Mouse (Mus musculus) liver, embryonic 13.5 days (tissue): ENCODE results near the gene Nobox. TPM values are rescaled to one million over a fixed set of nuclear protein-coding genes. Genes with fewer than 3 reads are reported as not detected.

Experiments
- ATAC-seq: fragments of 200-750 bp; cut with Nextera tagmentation; 2 replicates; pipeline ENCODE4 v1.8.0; 2017; ENCODE audit warnings: low read depth, mild to moderate bottlenecking, moderate number of reproducible peaks, moderate library complexity
- DNase-seq: peaks from one replicate; pipeline ENCODE4 v3.0.0; 2022
- H3K27ac ChIP-seq: fragments of 300-500 bp; sonication (generic); 2 replicates; pipeline ENCODE4 v1.5.1; 2015; ENCODE audit warnings: moderate library complexity, mild to moderate bottlenecking, inconsistent platforms
- H3K27me3 ChIP-seq: fragments of 300-500 bp; sonication (generic); 2 replicates; pipeline ENCODE4 v1.6.1; 2015; ENCODE audit warnings: mild to moderate bottlenecking, inconsistent platforms
- H3K36me3 ChIP-seq: fragments of 300-500 bp; sonication (generic); 2 replicates; pipeline ENCODE4 v1.6.1; 2015; ENCODE audit warnings: mild to moderate bottlenecking, inconsistent platforms
- H3K4me1 ChIP-seq: fragments of 300-500 bp; sonication (generic); replicated peaks from 2 replicates; pipeline ENCODE4 v1.6.1; 2015; ENCODE audit warnings: inconsistent platforms
- H3K4me2 ChIP-seq: fragments of 300-500 bp; sonication (generic); 2 replicates; pipeline ENCODE4 v1.6.1; 2015; ENCODE audit warnings: inconsistent platforms, mild to moderate bottlenecking, moderate library complexity
- H3K4me3 ChIP-seq: fragments of 300-500 bp; sonication (generic); replicated peaks from 2 replicates; pipeline ENCODE4 v1.5.1; 2015; ENCODE audit warnings: mild to moderate bottlenecking, inconsistent platforms
- H3K9ac ChIP-seq: fragments of 300-500 bp; sonication (generic); 2 replicates; pipeline ENCODE4 v1.6.1; 2015; ENCODE audit warnings: mild to moderate bottlenecking, inconsistent platforms
- H3K9me3 ChIP-seq: fragments of 300-500 bp; sonication (generic); replicated peaks from 2 replicates; pipeline ENCODE4 v1.6.1; 2016; ENCODE audit warnings: inconsistent platforms
- WGBS: fragments of 180-500 bp; shearing (Covaris S2); methylation state at CpG from one replicate; pipeline ENCODE4 v1.1.7; 2015; ENCODE audit not compliant: insufficient replicate concordance; 5-methylcytosine and 5-hydroxymethylcytosine counted together
- polyA plus RNA-seq: library from polyadenylated mRNA; unstranded; fragments of >200 nt; fragmentation: Nextera tagmentation; extraction: Ambion mirVana; gene quantifications from 2 replicates; pipeline ENCODE4 v1.2.1, GENCODE M21; 2015

Gene Nobox
- polyA plus RNA-seq, 1 experiment from 2014 or later, result not detected

- no peaks in the 10 kb centered on the region for H3K9me3 ChIP-seq
- no peaks in the 10 kb centered on the region for H3K36me3 ChIP-seq
- ATAC-seq (no peak), DNase-seq (no peak)
- H3K27ac ChIP-seq, result no peak overlapping the region
- H3K4me3 ChIP-seq, result no peak overlapping the region
- H3K9ac ChIP-seq, result no peak overlapping the region
- WGBS, result 69% methylated on average over 4 of the region's 4 CpGs
- no peaks in the 10 kb centered on the region for H3K27me3 ChIP-seq
- no peak overlapping the region for H3K4me2 ChIP-seq
- no peaks in the 10 kb centered on the region for H3K4me1 ChIP-seq
These were observed 35.2 kb downstream of the Nobox start for GRCm38 (mm10) chr6:43274123-43274522.

- H3K36me3 ChIP-seq, result no peaks in the 10 kb centered on the region
- no peak overlapping the region for H3K4me3 ChIP-seq
- H3K9ac ChIP-seq, result no peak overlapping the region
- DNase-seq (no peak), ATAC-seq (no peak)
- H3K27me3 ChIP-seq, result no peaks in the 10 kb centered on the region
- H3K9me3 ChIP-seq, result no peaks in the 10 kb centered on the region
- no peak overlapping the region for H3K4me2 ChIP-seq
- H3K4me1 ChIP-seq, result no peaks in the 10 kb centered on the region
- no peak overlapping the region for H3K27ac ChIP-seq
These were observed 36.8 kb downstream of the Nobox start for GRCm38 (mm10) chr6:43272597-43272996.

- H3K9ac ChIP-seq, result peak overlapping the region; percentile 58; the same call in 1 of the 2 replicates
- no peak for DNase-seq
These were observed 43.0 kb downstream of the Nobox start for GRCm38 (mm10) chr6:43266356-43266755.

GRCm38 (mm10) chr6:43265363-43266041 is 43.9 kb downstream of the Nobox start, which contains the start of gene Arhgef5:
Gene Arhgef5, plus strand, starts transcription at chr6:43265582.
- ATAC-seq (peak; percentile 72), DNase-seq (peak; percentile 7)
- Histone ChIP-seq H3K4me1 (peaks cover 7% of the 10 kb centered on the region), H3K9ac (peak within 1 kb of the TSS; percentile 58), H3K4me3 (peak within 1 kb of the TSS; percentile 59), H3K36me3 (no peaks in the 10 kb centered on the region), H3K27ac (no peak within 1 kb of the TSS), H3K27me3 (peaks cover 28% of the 10 kb centered on the region), H3K4me2 (peak within 1 kb of the TSS; percentile 63), H3K9me3 (no peaks in the 10 kb centered on the region)
- WGBS, result 2% methylated on average over 33 of the region's 48 CpGs

More at GRCm38 (mm10) chr6:43266356-43266755, 43.0 kb downstream of the Nobox start:
- Histone ChIP-seq H3K27ac (no peak overlapping the region), H3K4me2 (peak overlapping the region; percentile 63), H3K27me3 (peaks cover 28% of the 10 kb centered on the region), H3K9me3 (no peaks in the 10 kb centered on the region), H3K4me1 (peaks cover 7% of the 10 kb centered on the region), H3K4me3 (peak overlapping the region; percentile 59), H3K36me3 (no peaks in the 10 kb centered on the region)
- WGBS, result 1% methylated on average over 8 of the region's 8 CpGs
- ATAC-seq, result peak; percentile 68

- WGBS, result 45% methylated on average over 2 of the region's 2 CpGs
- DNase-seq, result no peak
- Histone ChIP-seq H3K9me3 (no peaks in the 10 kb centered on the region), H3K27ac (no peak overlapping the region), H3K27me3 (peaks cover 13% of the 10 kb centered on the region), H3K9ac (no peak overlapping the region), H3K36me3 (no peaks in the 10 kb centered on the region), H3K4me2 (no peak overlapping the region), H3K4me3 (no peak overlapping the region), H3K4me1 (no peaks in the 10 kb centered on the region)
- ATAC-seq, result no peak
These were observed 48.6 kb downstream of the Nobox start for GRCm38 (mm10) chr6:43260756-43261155.

GRCm38 (mm10) chr6:43254193-43254926 is 55.0 kb downstream of the Nobox start:
- Histone ChIP-seq H3K36me3 (no peaks in the 10 kb centered on the region), H3K4me2 (no peak overlapping the region), H3K4me3 (no peak overlapping the region), H3K9ac (no peak overlapping the region), H3K9me3 (no peaks in the 10 kb centered on the region), H3K4me1 (no peaks in the 10 kb centered on the region), H3K27ac (no peak overlapping the region), H3K27me3 (no peaks in the 10 kb centered on the region)
- DNase-seq (no peak), ATAC-seq (no peak)
- WGBS, result 55% methylated on average over 7 of the region's 7 CpGs

Other genes with a start within 250 kb of the Nobox start
- not detected in 2 replicates for gene Olfr441, start 203.2 kb downstream of the Nobox start, polyA plus RNA-seq
- gene Olfr237-ps1, start 163.0 kb downstream of the Nobox start, polyA plus RNA-seq, result not detected in 2 replicates
- gene Olfr437, start 146.3 kb downstream of the Nobox start, polyA plus RNA-seq, result not detected in 2 replicates
- not detected in 2 replicates for gene Olfr13, start 137.4 kb downstream of the Nobox start, polyA plus RNA-seq
- not detected in 2 replicates for gene Olfr435, start 112.4 kb downstream of the Nobox start, polyA plus RNA-seq
- gene Olfr434, start 96.5 kb downstream of the Nobox start, polyA plus RNA-seq, result not detected in 2 replicates
- gene Olfr47, start 78.0 kb downstream of the Nobox start, polyA plus RNA-seq, result not detected in 2 replicates
- 1.2 and 1.4 TPM in 2 replicates for gene Arhgef5, start 44.0 kb downstream of the Nobox start, polyA plus RNA-seq